Mouse (Mus musculus): ENCODE measurements at regions not wholly inside any gene's neighbourhood (a gene's known extent, or its start where the extent isn't known, plus 50 kb on each side); places are given as distances from the start of the nearest gene placed in this dataset.

- no peak overlapping the region for H3K27ac ChIP-seq (ENCODE audit: insufficient read depth, low read length)
- no peak for DNase-seq (ENCODE audit: low read depth in 1 of 2, low spot score in 2 of 2)
- no peak overlapping the region for H3K4me3 ChIP-seq (ENCODE audit: extremely low read depth, insufficient read depth, insufficient read length)
- H3K4me1 ChIP-seq (ENCODE audit: control insufficient read depth, insufficient read depth, insufficient read length) = no peaks in the 10 kb centered on the region
- H3K27me3 ChIP-seq (ENCODE audit: control insufficient read depth, insufficient read depth, low read length) = no peaks in the 10 kb centered on the region
- 82% methylated on average over 8 of the region's 8 CpGs for WGBS
- no peak for TF ChIP-seq POLR2A (IDR thresholded peaks at IDR 0.05; ENCODE audit: low read depth, low read length)
- H3K36me3 ChIP-seq (ENCODE audit: control insufficient read depth, insufficient read depth, low read length) = no peaks in the 10 kb centered on the region
These were observed 543.6 kb upstream of the Nr5a2 start for GRCm38 (mm10) chr1:137503704-137504422.

- no peak overlapping the region for H3K4me3 ChIP-seq (ENCODE audit: extremely low read depth, insufficient read depth, insufficient read length)
- DNase-seq (ENCODE audit: low read depth in 1 of 2, low spot score in 2 of 2) = no peak
- TF ChIP-seq POLR2A (IDR thresholded peaks at IDR 0.05; ENCODE audit: low read depth, low read length) (no peak), CTCF (IDR thresholded peaks at IDR 0.05; ENCODE audit: extremely low read depth, insufficient read depth, insufficient read length, insufficient replicate concordance) (no peak)
- no peaks in the 10 kb centered on the region for H3K4me1 ChIP-seq (ENCODE audit: control insufficient read depth, insufficient read depth, insufficient read length)
- H3K36me3 ChIP-seq (ENCODE audit: control insufficient read depth, insufficient read depth, low read length) = no peaks in the 10 kb centered on the region
- H3K27ac ChIP-seq (ENCODE audit: insufficient read depth, low read length) = no peak overlapping the region
- 90% methylated on average over 5 of the region's 5 CpGs for WGBS
- no peaks in the 10 kb centered on the region for H3K27me3 ChIP-seq (ENCODE audit: control insufficient read depth, insufficient read depth, low read length)
These were observed 528.0 kb upstream of the Nr5a2 start for GRCm38 (mm10) chr1:137488226-137488625.

GRCm38 (mm10) chr1:137478459-137478858 is 518.2 kb upstream of the Nr5a2 start:
- no peak overlapping the region for H3K27ac ChIP-seq (ENCODE audit: insufficient read depth, low read length)
- no peak for DNase-seq (ENCODE audit: low read depth in 1 of 2, low spot score in 2 of 2)
- TF ChIP-seq POLR2A (IDR thresholded peaks at IDR 0.05; ENCODE audit: low read depth, low read length) (no peak), CTCF (IDR thresholded peaks at IDR 0.05; ENCODE audit: extremely low read depth, insufficient read depth, insufficient read length, insufficient replicate concordance) (no peak)

GRCm38 (mm10) chr1:137477239-137477638 is 517.0 kb upstream of the Nr5a2 start:
- 36% methylated on average over 3 of the region's 3 CpGs for WGBS
- no peaks in the 10 kb centered on the region for H3K4me1 ChIP-seq (ENCODE audit: control insufficient read depth, insufficient read depth, insufficient read length)
- no peak for DNase-seq (ENCODE audit: low read depth in 1 of 2, low spot score in 2 of 2)
- H3K27ac ChIP-seq (ENCODE audit: insufficient read depth, low read length) = no peak overlapping the region
- no peak overlapping the region for H3K4me3 ChIP-seq (ENCODE audit: extremely low read depth, insufficient read depth, insufficient read length)
- H3K36me3 ChIP-seq (ENCODE audit: control insufficient read depth, insufficient read depth, low read length) = no peaks in the 10 kb centered on the region
- no peaks in the 10 kb centered on the region for H3K27me3 ChIP-seq (ENCODE audit: control insufficient read depth, insufficient read depth, low read length)
- TF ChIP-seq CTCF (IDR thresholded peaks at IDR 0.05; ENCODE audit: extremely low read depth, insufficient read depth, insufficient read length, insufficient replicate concordance) = no peak
- no peak for TF ChIP-seq POLR2A (IDR thresholded peaks at IDR 0.05; ENCODE audit: low read depth, low read length)

More at GRCm38 (mm10) chr1:137478459-137478858, 518.2 kb upstream of the Nr5a2 start:
- no peaks in the 10 kb centered on the region for H3K4me1 ChIP-seq (ENCODE audit: control insufficient read depth, insufficient read depth, insufficient read length)
- no peak overlapping the region for H3K4me3 ChIP-seq (ENCODE audit: extremely low read depth, insufficient read depth, insufficient read length)
- H3K36me3 ChIP-seq (ENCODE audit: control insufficient read depth, insufficient read depth, low read length) = no peaks in the 10 kb centered on the region
- no peaks in the 10 kb centered on the region for H3K27me3 ChIP-seq (ENCODE audit: control insufficient read depth, insufficient read depth, low read length)
- 14% methylated on average over 1 of the region's 1 CpGs for WGBS

GRCm38 (mm10) chr1:137474858-137475257 is 514.6 kb upstream of the Nr5a2 start:
- Histone ChIP-seq H3K4me3 (ENCODE audit: extremely low read depth, insufficient read depth, insufficient read length) (no peak overlapping the region), H3K27me3 (ENCODE audit: control insufficient read depth, insufficient read depth, low read length) (no peaks in the 10 kb centered on the region), H3K36me3 (ENCODE audit: control insufficient read depth, insufficient read depth, low read length) (no peaks in the 10 kb centered on the region), H3K4me1 (ENCODE audit: control insufficient read depth, insufficient read depth, insufficient read length) (no peaks in the 10 kb centered on the region), H3K27ac (ENCODE audit: insufficient read depth, low read length) (no peak overlapping the region)
- TF ChIP-seq CTCF (IDR thresholded peaks at IDR 0.05; ENCODE audit: extremely low read depth, insufficient read depth, insufficient read length, insufficient replicate concordance) = no peak
- no peak for TF ChIP-seq POLR2A (IDR thresholded peaks at IDR 0.05; ENCODE audit: low read depth, low read length)
- WGBS = 88% methylated on average over 4 of the region's 4 CpGs
- no peak for DNase-seq (ENCODE audit: low read depth in 1 of 2, low spot score in 2 of 2)

- H3K4me3 ChIP-seq (ENCODE audit: extremely low read depth, insufficient read depth, insufficient read length) = no peak overlapping the region
- no peak for TF ChIP-seq CTCF (IDR thresholded peaks at IDR 0.05; ENCODE audit: extremely low read depth, insufficient read depth, insufficient read length, insufficient replicate concordance)
- no peak for TF ChIP-seq POLR2A (IDR thresholded peaks at IDR 0.05; ENCODE audit: low read depth, low read length)
- H3K36me3 ChIP-seq (ENCODE audit: control insufficient read depth, insufficient read depth, low read length) = no peaks in the 10 kb centered on the region
- H3K27ac ChIP-seq (ENCODE audit: insufficient read depth, low read length) = no peak overlapping the region
- no peak for DNase-seq (ENCODE audit: low read depth in 1 of 2, low spot score in 2 of 2)
- H3K27me3 ChIP-seq (ENCODE audit: control insufficient read depth, insufficient read depth, low read length) = no peaks in the 10 kb centered on the region
- H3K4me1 ChIP-seq (ENCODE audit: control insufficient read depth, insufficient read depth, insufficient read length) = no peaks in the 10 kb centered on the region
- 85% methylated on average over 4 of the region's 4 CpGs for WGBS
These were observed 513.8 kb upstream of the Nr5a2 start for GRCm38 (mm10) chr1:137473800-137474685.

GRCm38 (mm10) chr1:137464971-137465370 is 504.7 kb upstream of the Nr5a2 start:
- Histone ChIP-seq H3K27ac (ENCODE audit: insufficient read depth, low read length) (no peak overlapping the region), H3K36me3 (ENCODE audit: control insufficient read depth, insufficient read depth, low read length) (no peaks in the 10 kb centered on the region), H3K27me3 (ENCODE audit: control insufficient read depth, insufficient read depth, low read length) (no peaks in the 10 kb centered on the region), H3K4me3 (ENCODE audit: extremely low read depth, insufficient read depth, insufficient read length) (no peak overlapping the region), H3K4me1 (ENCODE audit: control insufficient read depth, insufficient read depth, insufficient read length) (no peaks in the 10 kb centered on the region)
- no peak for TF ChIP-seq POLR2A (IDR thresholded peaks at IDR 0.05; ENCODE audit: low read depth, low read length)
- no peak for TF ChIP-seq CTCF (IDR thresholded peaks at IDR 0.05; ENCODE audit: extremely low read depth, insufficient read depth, insufficient read length, insufficient replicate concordance)
- DNase-seq (ENCODE audit: low read depth in 1 of 2, low spot score in 2 of 2) = no peak
- 92% methylated on average over 5 of the region's 5 CpGs for WGBS

All from spleen, adult 2 months (tissue).